Mouse (Mus musculus): ENCODE results near the gene Tjp1. TPM values are rescaled to one million over a fixed set of nuclear protein-coding genes. Genes with fewer than 3 reads are reported as not detected.

Tjp1 gene
- polyA plus RNA-seq, 1 experiment from 2014 or later, result 21.2 TPM

DNA sequence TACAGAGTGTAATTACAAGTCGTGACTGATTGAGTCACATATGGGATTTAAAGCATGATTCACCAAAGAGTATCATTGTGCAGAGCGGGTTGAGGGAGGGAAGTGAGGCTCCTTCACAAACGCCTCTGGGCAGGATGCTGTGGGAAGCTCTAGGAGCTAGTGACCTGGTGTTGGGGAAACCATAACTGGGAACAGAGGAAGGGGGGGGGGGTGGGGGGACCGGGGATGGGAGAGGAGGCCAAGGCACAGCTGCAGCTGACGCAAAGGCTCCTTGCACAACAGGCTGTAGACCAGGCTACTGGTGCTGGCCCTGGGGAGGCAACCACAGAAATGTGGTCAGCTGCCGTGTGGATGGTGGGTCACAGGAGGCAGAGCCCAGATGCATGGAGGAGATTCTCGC lies 116.9 kb downstream of the Tjp1 start:
- peak; percentile 57; the same call in 1 of the 2 replicates for ATAC-seq (ENCODE audit: insufficient number of reproducible peaks, low FRiP score, low TSS enrichment, low read depth)
- H3K27me3 ChIP-seq, result no peaks in the 10 kb centered on the region
- 0 out of 2 replicates have a peak, but pooled peaks cover 4% of the 10 kb centered on the region for H3K4me1 ChIP-seq
- H3K9me3 ChIP-seq (replicated peaks), result no peaks in the 10 kb centered on the region; the same call in 1 of the 2 replicates
- H3K4me3 ChIP-seq (replicated peaks), result no peak overlapping the region
- WGBS, result 27% methylated on average over 6 of the region's 7 CpGs
- H3K36me3 ChIP-seq, result no peaks in the 10 kb centered on the region
- H3K4me2 ChIP-seq (replicated peaks), result no peak overlapping the region
- no peak overlapping the region for H3K27ac ChIP-seq (replicated peaks)
- H3K9ac ChIP-seq, result no peak overlapping the region

DNA sequence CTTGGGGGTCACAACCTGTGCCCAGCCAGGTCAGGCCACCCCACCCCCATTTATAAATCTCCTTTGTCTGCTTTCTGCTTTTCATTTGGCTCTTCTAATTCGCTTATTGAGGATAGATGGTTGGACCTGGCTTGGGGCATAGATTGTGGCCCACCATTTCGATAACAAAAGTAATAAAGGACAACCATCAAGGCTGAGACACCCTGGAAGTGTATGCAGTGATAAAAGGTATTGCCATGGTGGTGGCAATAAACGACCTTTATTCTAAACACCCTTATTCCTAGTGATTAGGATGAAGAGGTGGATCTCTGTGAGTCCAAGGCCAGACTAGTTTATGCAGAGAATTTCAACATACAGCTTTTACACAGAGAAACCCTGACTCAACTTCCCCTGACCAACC lies 121.2 kb downstream of the Tjp1 start:
- 82% methylated on average over 3 of the region's 3 CpGs for WGBS
- H3K9me3 ChIP-seq (replicated peaks), result no peaks in the 10 kb centered on the region; the same call in 1 of the 2 replicates
- H3K27ac ChIP-seq (replicated peaks), result no peak overlapping the region
- no peak overlapping the region for H3K4me3 ChIP-seq (replicated peaks)
- no peaks in the 10 kb centered on the region for H3K27me3 ChIP-seq
- H3K36me3 ChIP-seq, result no peaks in the 10 kb centered on the region
- H3K4me2 ChIP-seq (replicated peaks), result no peak overlapping the region
- no peaks in the 10 kb centered on the region for H3K4me1 ChIP-seq
- no peak overlapping the region for H3K9ac ChIP-seq
- no peak for ATAC-seq (ENCODE audit: insufficient number of reproducible peaks, low FRiP score, low TSS enrichment, low read depth)

- no peaks in the 10 kb centered on the region for H3K36me3 ChIP-seq
- no peak overlapping the region for H3K4me3 ChIP-seq (replicated peaks)
- no peaks in the 10 kb centered on the region for H3K9me3 ChIP-seq (replicated peaks)
- no peak overlapping the region for H3K27ac ChIP-seq (replicated peaks)
- H3K4me2 ChIP-seq (replicated peaks), result no peak overlapping the region
- no peak for ATAC-seq (ENCODE audit: insufficient number of reproducible peaks, low FRiP score, low TSS enrichment, low read depth)
- no peaks in the 10 kb centered on the region for H3K27me3 ChIP-seq
- WGBS, result 89% methylated on average over 5 of the region's 5 CpGs
- H3K9ac ChIP-seq, result no peak overlapping the region
- H3K4me1 ChIP-seq, result no peaks in the 10 kb centered on the region
Measured at GRCm38 (mm10) chr7:65402516-65402915, 125.1 kb downstream of the Tjp1 start.

DNA sequence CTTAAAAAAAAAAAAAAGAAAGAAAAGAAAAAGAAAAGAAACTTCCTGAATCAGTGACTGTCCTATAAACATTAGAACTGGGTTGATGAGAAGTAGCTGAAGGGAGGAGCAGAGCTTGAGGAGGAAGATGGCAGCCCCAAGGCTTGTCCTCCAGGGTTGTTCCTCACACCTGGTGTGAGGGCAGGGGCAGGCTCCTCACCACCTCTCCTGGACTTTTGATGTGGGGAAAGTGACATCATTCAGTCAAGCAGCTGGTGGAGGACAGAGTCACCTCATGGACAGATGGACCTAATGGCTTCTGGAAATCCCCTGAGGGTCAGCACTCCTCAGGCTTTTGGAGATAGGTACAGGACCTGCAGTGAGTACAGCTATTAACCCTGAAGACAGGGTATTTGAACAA lies 126.0 kb downstream of the Tjp1 start:
- ATAC-seq (ENCODE audit: insufficient number of reproducible peaks, low FRiP score, low TSS enrichment, low read depth), result no peak
- no peaks in the 10 kb centered on the region for H3K9me3 ChIP-seq (replicated peaks)
- no peaks in the 10 kb centered on the region for H3K4me1 ChIP-seq
- H3K27ac ChIP-seq (replicated peaks), result no peak overlapping the region
- H3K36me3 ChIP-seq, result no peaks in the 10 kb centered on the region
- no peak overlapping the region for H3K4me2 ChIP-seq (replicated peaks)
- no peak overlapping the region for H3K4me3 ChIP-seq (replicated peaks)
- no peak overlapping the region for H3K9ac ChIP-seq
- no peaks in the 10 kb centered on the region for H3K27me3 ChIP-seq

DNA sequence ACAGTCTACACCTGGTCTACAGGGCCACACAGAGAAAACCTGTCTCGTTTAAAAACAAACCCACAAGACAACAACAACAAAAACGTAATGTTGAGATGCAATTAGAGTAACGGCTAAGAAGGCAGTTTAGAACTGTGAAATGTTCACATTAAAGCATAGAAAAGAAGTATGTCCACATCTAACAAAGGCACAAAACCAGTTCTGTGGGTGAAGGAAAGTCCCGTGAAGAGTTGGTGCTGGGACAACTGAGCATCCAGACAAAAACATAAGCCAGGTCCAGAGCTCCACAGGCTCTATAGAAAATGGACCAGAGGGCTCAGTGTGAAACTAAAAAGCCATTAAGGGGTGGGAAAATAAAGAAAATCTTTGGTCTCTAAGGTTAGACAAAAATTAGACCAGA lies 131.7 kb downstream of the Tjp1 start:
- ATAC-seq (ENCODE audit: insufficient number of reproducible peaks, low FRiP score, low TSS enrichment, low read depth), result no peak
- no peak overlapping the region for H3K9ac ChIP-seq
- 76% methylated on average over 4 of the region's 4 CpGs for WGBS

DNA sequence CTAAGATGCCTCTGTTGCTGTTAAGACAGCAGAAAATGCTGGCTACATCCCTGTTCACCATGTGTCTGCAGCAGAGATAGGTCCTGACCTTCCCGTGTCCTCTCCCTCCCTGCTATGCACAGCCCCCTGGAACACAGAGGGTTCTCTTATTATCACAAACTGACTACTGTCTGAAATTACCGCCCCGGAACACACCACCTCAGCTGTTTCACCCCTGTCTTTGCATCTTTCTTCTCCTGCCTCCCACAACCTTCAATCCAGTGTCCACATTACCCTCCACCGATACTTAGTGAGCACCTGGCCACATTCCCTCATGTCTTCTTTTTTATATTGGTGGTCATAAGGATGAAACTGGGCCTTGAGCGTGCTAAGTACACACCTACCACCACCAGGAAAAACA lies 132.4 kb downstream of the Tjp1 start:
- no peak overlapping the region for H3K4me2 ChIP-seq (replicated peaks)
- H3K4me3 ChIP-seq (replicated peaks), result no peak overlapping the region
- no peaks in the 10 kb centered on the region for H3K36me3 ChIP-seq
- no peak overlapping the region for H3K27ac ChIP-seq (replicated peaks)
- no peaks in the 10 kb centered on the region for H3K9me3 ChIP-seq (replicated peaks)
- ATAC-seq (ENCODE audit: insufficient number of reproducible peaks, low FRiP score, low TSS enrichment, low read depth), result no peak
- 62% methylated on average over 5 of the region's 5 CpGs for WGBS
- no peaks in the 10 kb centered on the region for H3K27me3 ChIP-seq
- H3K9ac ChIP-seq, result no peak overlapping the region
- H3K4me1 ChIP-seq, result peaks cover 8% of the 10 kb centered on the region

More for the DNA sequence above, 131.7 kb downstream of the Tjp1 start:
- no peaks in the 10 kb centered on the region for H3K27me3 ChIP-seq
- H3K4me3 ChIP-seq (replicated peaks), result no peak overlapping the region
- H3K4me2 ChIP-seq (replicated peaks), result no peak overlapping the region
- H3K27ac ChIP-seq (replicated peaks), result no peak overlapping the region
- H3K36me3 ChIP-seq, result no peaks in the 10 kb centered on the region
- no peaks in the 10 kb centered on the region for H3K9me3 ChIP-seq (replicated peaks)
- peaks cover 8% of the 10 kb centered on the region for H3K4me1 ChIP-seq

- no peak for ATAC-seq (ENCODE audit: insufficient number of reproducible peaks, low FRiP score, low TSS enrichment, low read depth)
- H3K27ac ChIP-seq (replicated peaks), result no peak overlapping the region
- H3K4me3 ChIP-seq (replicated peaks), result no peak overlapping the region
- 33% methylated on average over 2 of the region's 2 CpGs for WGBS
- H3K9ac ChIP-seq, result no peak overlapping the region
- H3K36me3 ChIP-seq, result no peaks in the 10 kb centered on the region
- peaks cover 8% of the 10 kb centered on the region for H3K4me1 ChIP-seq
- H3K4me2 ChIP-seq (replicated peaks), result no peak overlapping the region
- no peaks in the 10 kb centered on the region for H3K9me3 ChIP-seq (replicated peaks)
- no peaks in the 10 kb centered on the region for H3K27me3 ChIP-seq
Measured at GRCm38 (mm10) chr7:65394672-65395071, 132.9 kb downstream of the Tjp1 start.

- ATAC-seq (ENCODE audit: insufficient number of reproducible peaks, low FRiP score, low TSS enrichment, low read depth), result no peak
- no peak overlapping the region for H3K9ac ChIP-seq
Measured at GRCm38 (mm10) chr7:65393704-65394452, 133.7 kb downstream of the Tjp1 start.

DNA sequence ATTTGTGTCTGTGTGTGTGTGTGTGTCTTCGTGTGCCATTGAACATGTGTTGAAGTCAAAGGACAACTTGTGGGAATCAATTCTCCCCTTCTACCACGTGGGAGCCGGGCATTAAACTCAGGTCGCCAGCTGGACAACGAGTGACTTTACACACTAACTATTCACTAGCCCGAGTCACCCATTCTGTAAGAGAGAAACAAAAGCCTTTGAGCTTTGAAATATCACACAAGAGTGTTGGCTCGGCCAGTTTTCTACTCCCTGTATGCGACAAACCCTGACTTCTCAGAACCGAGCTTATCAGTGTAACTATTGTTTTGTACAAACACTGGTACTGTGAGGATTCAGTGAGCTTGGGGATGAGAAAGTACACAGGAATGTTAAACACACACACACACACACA lies 134.6 kb downstream of the Tjp1 start:
- no peak overlapping the region for H3K4me3 ChIP-seq (replicated peaks)
- 66% methylated on average over 9 of the region's 9 CpGs for WGBS
- H3K9me3 ChIP-seq (replicated peaks), result no peaks in the 10 kb centered on the region
- H3K27ac ChIP-seq (replicated peaks), result no peak overlapping the region
- no peaks in the 10 kb centered on the region for H3K36me3 ChIP-seq
- H3K27me3 ChIP-seq, result no peaks in the 10 kb centered on the region
- no peak for ATAC-seq (ENCODE audit: insufficient number of reproducible peaks, low FRiP score, low TSS enrichment, low read depth)
- no peak overlapping the region for H3K4me2 ChIP-seq (replicated peaks)
- no peak overlapping the region for H3K9ac ChIP-seq
- peaks cover 14% of the 10 kb centered on the region for H3K4me1 ChIP-seq

More at GRCm38 (mm10) chr7:65393704-65394452, 133.7 kb downstream of the Tjp1 start:
- no peaks in the 10 kb centered on the region for H3K9me3 ChIP-seq (replicated peaks)
- H3K4me2 ChIP-seq (replicated peaks), result peak overlapping the region; percentile 39
- H3K27me3 ChIP-seq, result no peaks in the 10 kb centered on the region
- H3K4me3 ChIP-seq (replicated peaks), result peak overlapping the region; percentile 11; the same call in 1 of the 2 replicates
- H3K4me1 ChIP-seq, result peaks cover 8% of the 10 kb centered on the region
- H3K36me3 ChIP-seq, result no peaks in the 10 kb centered on the region
- WGBS, result 9% methylated on average over 17 of the region's 17 CpGs
- no peak overlapping the region for H3K27ac ChIP-seq (replicated peaks)

GRCm38 (mm10) chr7:65389539-65389938 lies 138.0 kb downstream of the Tjp1 start:
- H3K4me2 ChIP-seq (replicated peaks), result no peak overlapping the region
- H3K9ac ChIP-seq, result no peak overlapping the region
- 87% methylated on average over 7 of the region's 7 CpGs for WGBS
- H3K27ac ChIP-seq (replicated peaks), result no peak overlapping the region
- no peaks in the 10 kb centered on the region for H3K27me3 ChIP-seq
- H3K36me3 ChIP-seq, result no peaks in the 10 kb centered on the region
- no peaks in the 10 kb centered on the region for H3K9me3 ChIP-seq (replicated peaks)
- ATAC-seq (ENCODE audit: insufficient number of reproducible peaks, low FRiP score, low TSS enrichment, low read depth), result no peak
- peaks cover 14% of the 10 kb centered on the region for H3K4me1 ChIP-seq
- no peak overlapping the region for H3K4me3 ChIP-seq (replicated peaks)

DNA sequence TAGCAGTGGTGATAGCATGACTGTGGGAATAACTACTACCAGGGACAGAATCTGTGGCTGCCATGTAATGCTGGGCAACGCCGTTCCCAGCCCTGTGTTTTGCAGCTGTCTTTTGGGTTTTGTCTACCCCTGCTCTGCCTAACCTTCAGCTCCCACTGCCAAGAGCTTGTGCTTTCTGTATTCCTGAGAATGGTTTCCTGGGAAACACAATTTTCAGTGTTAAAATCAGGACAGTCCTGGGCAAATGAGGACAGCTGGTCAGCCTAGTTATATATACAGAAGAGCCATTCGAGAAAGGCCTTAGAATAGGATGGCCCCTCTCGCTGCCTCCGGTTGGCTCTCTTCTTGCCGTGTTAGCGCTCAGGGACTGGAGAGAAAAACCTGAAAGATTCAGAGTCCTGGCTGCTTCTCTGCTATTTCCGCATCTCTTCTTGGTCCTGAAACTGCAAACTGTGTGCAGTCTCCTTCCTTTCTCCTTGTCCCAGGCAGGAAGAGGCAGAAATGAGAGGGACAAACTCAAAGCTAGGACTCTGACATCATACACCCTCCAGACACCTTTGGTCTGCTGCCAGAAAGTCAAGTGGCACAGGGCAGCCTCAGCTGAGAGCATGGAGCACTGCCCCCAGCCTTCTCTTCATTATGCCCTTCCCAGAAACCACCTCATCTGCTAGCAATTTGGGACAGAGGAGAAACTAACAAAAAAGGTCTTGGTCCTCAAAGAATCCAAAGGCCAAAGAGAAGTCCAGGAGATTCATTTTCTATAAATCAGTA lies 139.2 kb downstream of the Tjp1 start:
- Histone ChIP-seq H3K27ac (replicated peaks) (no peak overlapping the region; the same call in 1 of the 2 replicates), H3K27me3 (no peaks in the 10 kb centered on the region), H3K9me3 (replicated peaks) (no peaks in the 10 kb centered on the region), H3K9ac (no peak overlapping the region), H3K36me3 (no peaks in the 10 kb centered on the region), H3K4me1 (0 out of 2 replicates have a peak, but pooled peaks cover 6% of the 10 kb centered on the region), H3K4me3 (replicated peaks) (no peak overlapping the region), H3K4me2 (replicated peaks) (no peak overlapping the region)
- WGBS, result 67% methylated on average over 8 of the region's 8 CpGs
- ATAC-seq (ENCODE audit: insufficient number of reproducible peaks, low FRiP score, low TSS enrichment, low read depth), result peak; percentile 70
